ENCODE assay signal across 20 mouse cellular contexts in genomic region chr12:118521770-118522169, GRCm38 (mm10).
DNase-seq lines count a peak whose midpoint lies in the region; ATAC-seq lines count a peak whose summit lies in the region.
"Had no signal": no experiment of that assay in that cellular context is flagged by ENCODE, and none has a peak within 500 bp of the region (broad histone marks: within the 10 kb centered on the region; RNA-seq: fewer than 3 reads in every experiment).

No protein-coding gene starts in this region.

- no peak overlapping the region for H3K4me3 ChIP-seq in embryonic facial prominence, embryonic 11.5 days (ENCODE audit: low read depth, low read length)
- H3K4me3 ChIP-seq in embryonic facial prominence, embryonic 10.5 days: no peak overlapping the region
- no peak overlapping the region for H3K4me3 ChIP-seq in forebrain, embryonic 14.5 days (ENCODE audit: low read depth, low read length)
- H3K4me3 ChIP-seq in midbrain, embryonic 15.5 days: no peak overlapping the region
- H3K4me3 ChIP-seq: heart, embryonic 12.5 days; limb, embryonic 15.5 days; liver, embryonic 15.5 days had no signal

- no peak overlapping the region for H3K27ac ChIP-seq in embryonic facial prominence, embryonic 11.5 days (replicated peaks; ENCODE audit: low read depth, low read length)
- H3K27ac ChIP-seq in embryonic facial prominence, embryonic 10.5 days (replicated peaks): no peak overlapping the region
- no peak overlapping the region for H3K27ac ChIP-seq in forebrain, embryonic 14.5 days (ENCODE audit: low read depth, low read length)
- H3K27ac ChIP-seq in midbrain, embryonic 15.5 days: no peak overlapping the region
- H3K27ac ChIP-seq: limb, embryonic 15.5 days; liver, embryonic 15.5 days had no signal

- peak; percentile 73; the same call in 1 of the 2 replicates for ATAC-seq in embryonic facial prominence, embryonic 11.5 days (replicated peaks; ENCODE audit: insufficient number of reproducible peaks, low FRiP score, low TSS enrichment, low read depth)
- peak; percentile 14; the same call in 1 of the 2 replicates for ATAC-seq in forebrain, embryonic 14.5 days
- 0 out of 2 replicates have a peak, but pooled peaks have one; percentile 33 for ATAC-seq in midbrain, embryonic 15.5 days (replicated peaks)
- ATAC-seq: activated CD4-positive, CD25-positive, alpha-beta regulatory T cell, adult 4 months; Patski had no signal

- no peaks in the 10 kb centered on the region for H3K9me3 ChIP-seq in embryonic facial prominence, embryonic 11.5 days (replicated peaks; ENCODE audit: control insufficient read depth, low read length)
- no peaks in the 10 kb centered on the region for H3K9me3 ChIP-seq in embryonic facial prominence, embryonic 10.5 days
- H3K9me3 ChIP-seq in forebrain, embryonic 14.5 days (replicated peaks; ENCODE audit: control insufficient read depth, low read length): no peaks in the 10 kb centered on the region
- no peaks in the 10 kb centered on the region for H3K9me3 ChIP-seq in midbrain, embryonic 15.5 days
- H3K9me3 ChIP-seq: heart, embryonic 12.5 days; limb, embryonic 15.5 days; liver, embryonic 15.5 days had no signal

- no peaks in the 10 kb centered on the region for H3K36me3 ChIP-seq in embryonic facial prominence, embryonic 11.5 days (replicated peaks; ENCODE audit: control insufficient read depth, insufficient read depth, low read depth, low read length)
- H3K36me3 ChIP-seq in embryonic facial prominence, embryonic 10.5 days (replicated peaks): no peaks in the 10 kb centered on the region
- no peaks in the 10 kb centered on the region for H3K36me3 ChIP-seq in forebrain, embryonic 14.5 days (ENCODE audit: control insufficient read depth, insufficient read depth, low read length)
- H3K36me3 ChIP-seq in midbrain, embryonic 15.5 days (replicated peaks): no peaks in the 10 kb centered on the region
- H3K36me3 ChIP-seq: heart, embryonic 12.5 days; limb, embryonic 15.5 days; liver, embryonic 15.5 days had no signal

- intact Hi-C loops in heart, postnatal 25 days (cut with DNase I): no loop called here

- DNase-seq in embryonic facial prominence, embryonic 11.5 days (ENCODE audit: low spot score): no peak
- DNase-seq in embryonic facial prominence, embryonic 10.5 days (ENCODE audit: low spot score): no peak
- peak; percentile 54 for DNase-seq in Muller cell, postnatal 12 days (ENCODE audit: inconsistent ontology term)
- no peak for DNase-seq in forebrain, embryonic 14.5 days (ENCODE audit: low spot score)
- DNase-seq in frontal cortex, adult 2 months (ENCODE audit: extremely low spot score in 1 of 2, low spot score in 1 of 2): no peak
- DNase-seq in kidney, postnatal 25 days: no peak
- no peak for DNase-seq in heart, postnatal 25 days (ENCODE audit: low spot score)
- DNase-seq: adrenal gland, postnatal 10 days; cerebellum, adult 9-10 months; heart, adult 11 months; heart, postnatal 14 days; kidney, adult 9 months; right cerebral cortex, adult 18-20 months; thymus, postnatal 14 days had no signal

- no peaks in the 10 kb centered on the region for H3K4me1 ChIP-seq in embryonic facial prominence, embryonic 11.5 days (ENCODE audit: control insufficient read depth, insufficient read depth, low read length)
- H3K4me1 ChIP-seq in embryonic facial prominence, embryonic 10.5 days: peaks cover 33% of the 10 kb centered on the region
- H3K4me1 ChIP-seq in forebrain, embryonic 14.5 days (ENCODE audit: control insufficient read depth, insufficient read depth, low read length): peaks cover 11% of the 10 kb centered on the region; the same call in 1 of the 2 replicates
- 0 out of 2 replicates have a peak, but pooled peaks cover 3% of the 10 kb centered on the region for H3K4me1 ChIP-seq in midbrain, embryonic 15.5 days
- H3K4me1 ChIP-seq: heart, embryonic 12.5 days; limb, embryonic 15.5 days; liver, embryonic 15.5 days had no signal

- no peak overlapping the region for H3K4me2 ChIP-seq in embryonic facial prominence, embryonic 11.5 days (ENCODE audit: low read depth, low read length)
- H3K4me2 ChIP-seq in forebrain, embryonic 14.5 days (ENCODE audit: low read length): no peak overlapping the region
- no peak overlapping the region for H3K4me2 ChIP-seq in midbrain, embryonic 15.5 days
- H3K4me2 ChIP-seq: heart, embryonic 12.5 days; limb, embryonic 15.5 days; liver, embryonic 15.5 days had no signal

- H3K27me3 ChIP-seq in embryonic facial prominence, embryonic 11.5 days (ENCODE audit: control insufficient read depth, insufficient read depth, low read length): no peaks in the 10 kb centered on the region
- peaks cover 29% of the 10 kb centered on the region for H3K27me3 ChIP-seq in embryonic facial prominence, embryonic 10.5 days (replicated peaks; ENCODE audit: low read depth, poor library complexity, severe bottlenecking)
- H3K27me3 ChIP-seq in forebrain, embryonic 14.5 days (replicated peaks; ENCODE audit: control insufficient read depth, insufficient read depth, low read length): no peaks in the 10 kb centered on the region
- H3K27me3 ChIP-seq in midbrain, embryonic 15.5 days (replicated peaks): no peaks in the 10 kb centered on the region
- H3K27me3 ChIP-seq: limb, embryonic 15.5 days; liver, embryonic 15.5 days; Patski had no signal

- WGBS in embryonic facial prominence, embryonic 11.5 days: 49% methylated on average over 2 of the region's 2 CpGs
- 33% methylated on average over 2 of the region's 2 CpGs for WGBS in embryonic facial prominence, embryonic 10.5 days
- 17% methylated on average over 2 of the region's 2 CpGs for WGBS in forebrain, embryonic 14.5 days
- WGBS in midbrain, embryonic 15.5 days: 23% methylated on average over 2 of the region's 2 CpGs

- H3K9ac ChIP-seq in embryonic facial prominence, embryonic 11.5 days (replicated peaks; ENCODE audit: low read length): no peak overlapping the region
- no peak overlapping the region for H3K9ac ChIP-seq in forebrain, embryonic 14.5 days (ENCODE audit: low read length)
- H3K9ac ChIP-seq in midbrain, embryonic 15.5 days: no peak overlapping the region
- H3K9ac ChIP-seq: heart, embryonic 12.5 days; limb, embryonic 15.5 days; liver, embryonic 15.5 days had no signal

Comparison
In these comparisons a context has a peak if more than half of its experiments do, and no peak if none do; other contexts are left out.
1. ATAC-seq: peak in every context shown above with its lines; median percentile 73 in embryonic facial prominence, embryonic 11.5 days; 33 in midbrain, embryonic 15.5 days; 14 in forebrain, embryonic 14.5 days.